In genomic region chr1:119510857-119511256, GRCm38 (mm10) we compare ENCODE assay signal across 12 mouse cellular contexts. TPM values are rescaled to one million over a fixed set of nuclear protein-coding genes. Genes with fewer than 3 reads are reported as not detected.
DNase-seq lines count a peak whose midpoint lies in the region; ATAC-seq and TF ChIP-seq lines count a peak whose summit lies in the region.
"Had no signal": no experiment of that assay in that cellular context is flagged by ENCODE, and none has a peak within 500 bp of the region (broad histone marks: within the 10 kb centered on the region; RNA-seq: fewer than 3 reads in every experiment).

No protein-coding gene starts in this region.

- ATAC-seq in kidney, embryonic 14.5 days (ENCODE audit: low FRiP score, low TSS enrichment): peak; percentile 42; the same call in 1 of the 2 replicates
- no peak for ATAC-seq in neural tube, embryonic 13.5 days (ENCODE audit: low read depth)
- ATAC-seq in neural tube, embryonic 15.5 days (ENCODE audit: low FRiP score): no peak
- no peak for ATAC-seq in stomach, embryonic 16.5 days (ENCODE audit: insufficient read depth, low FRiP score)
- ATAC-seq: intestine, postnatal 0 days; midbrain, embryonic 15.5 days had no signal

- TF ChIP-seq CTCF in thymus, adult 2 months (IDR thresholded peaks at IDR 0.05; ENCODE audit: borderline replicate concordance, control insufficient read depth, extremely low read depth, insufficient read depth, low read length, poor library complexity): no peak

- H3K27me3 ChIP-seq in kidney, embryonic 14.5 days (ENCODE audit: control insufficient read depth, insufficient read depth, low read length): no peaks in the 10 kb centered on the region
- H3K27me3 ChIP-seq in neural tube, embryonic 13.5 days: peaks cover 6% of the 10 kb centered on the region; the same call in 1 of the 2 replicates
- H3K27me3 ChIP-seq in neural tube, embryonic 15.5 days (replicated peaks): no peaks in the 10 kb centered on the region
- H3K27me3 ChIP-seq in stomach, embryonic 16.5 days (ENCODE audit: control insufficient read depth, insufficient read depth, low read length): no peaks in the 10 kb centered on the region
- H3K27me3 ChIP-seq in thymus, adult 2 months (ENCODE audit: control insufficient read depth, insufficient read depth, low read length): no peaks in the 10 kb centered on the region
- H3K27me3 ChIP-seq: midbrain, embryonic 15.5 days had no signal

- H3K4me2 ChIP-seq in kidney, embryonic 14.5 days (replicated peaks; ENCODE audit: low read depth, low read length): no peak overlapping the region
- H3K4me2 ChIP-seq in neural tube, embryonic 13.5 days: no peak overlapping the region
- H3K4me2 ChIP-seq in neural tube, embryonic 15.5 days: no peak overlapping the region
- no peak overlapping the region for H3K4me2 ChIP-seq in stomach, embryonic 16.5 days (ENCODE audit: low read depth, low read length)
- H3K4me2 ChIP-seq: midbrain, embryonic 15.5 days had no signal

- WGBS in kidney, embryonic 14.5 days: 56% methylated on average over 8 of the region's 8 CpGs
- WGBS in neural tube, embryonic 13.5 days: 74% methylated on average over 8 of the region's 8 CpGs
- WGBS in neural tube, embryonic 15.5 days: 80% methylated on average over 8 of the region's 8 CpGs
- 60% methylated on average over 8 of the region's 8 CpGs for WGBS in stomach, embryonic 16.5 days
- 82% methylated on average over 8 of the region's 8 CpGs for WGBS in thymus, adult 2 months

- no peaks in the 10 kb centered on the region for H3K36me3 ChIP-seq in kidney, embryonic 14.5 days (ENCODE audit: control insufficient read depth, insufficient read depth, low read length)
- H3K36me3 ChIP-seq in neural tube, embryonic 13.5 days: no peaks in the 10 kb centered on the region
- H3K36me3 ChIP-seq in neural tube, embryonic 15.5 days: no peaks in the 10 kb centered on the region
- H3K36me3 ChIP-seq in stomach, embryonic 16.5 days (ENCODE audit: control insufficient read depth, insufficient read depth, low read length): no peaks in the 10 kb centered on the region
- H3K36me3 ChIP-seq in thymus, adult 2 months (ENCODE audit: control insufficient read depth, insufficient read depth, low read length): no peaks in the 10 kb centered on the region
- H3K36me3 ChIP-seq: midbrain, embryonic 15.5 days had no signal

- no peak for TF ChIP-seq POLR2A in thymus, adult 2 months (IDR thresholded peaks at IDR 0.05; ENCODE audit: control insufficient read depth, extremely low read depth, insufficient read depth, low read length, poor library complexity)

- DNase-seq in kidney, adult 9 months: no peak
- peak; percentile 39 for DNase-seq in heart, postnatal 4 days
- no peak for DNase-seq in thymus, adult 2 months
- no peak for DNase-seq in layer of hippocampus, adult 9-10 months (ENCODE audit: low spot score)
- DNase-seq: cerebellum, postnatal 14 days; gastrocnemius, postnatal 14 days had no signal

- no peak overlapping the region for H3K4me3 ChIP-seq in kidney, embryonic 14.5 days (ENCODE audit: low read length)
- no peak overlapping the region for H3K4me3 ChIP-seq in neural tube, embryonic 13.5 days
- H3K4me3 ChIP-seq in neural tube, embryonic 15.5 days (replicated peaks): no peak overlapping the region
- H3K4me3 ChIP-seq in stomach, embryonic 16.5 days (replicated peaks; ENCODE audit: low read length): no peak overlapping the region
- no peak overlapping the region for H3K4me3 ChIP-seq in thymus, adult 2 months (ENCODE audit: control insufficient read depth, insufficient read depth, low read length)
- H3K4me3 ChIP-seq: midbrain, embryonic 15.5 days had no signal

- H3K4me1 ChIP-seq in kidney, embryonic 14.5 days (ENCODE audit: control insufficient read depth, insufficient read depth, low read length): 0 out of 2 replicates have a peak, but pooled peaks cover 8% of the 10 kb centered on the region
- 0 out of 2 replicates have a peak, but pooled peaks cover 4% of the 10 kb centered on the region for H3K4me1 ChIP-seq in neural tube, embryonic 13.5 days (replicated peaks)
- no peaks in the 10 kb centered on the region for H3K4me1 ChIP-seq in neural tube, embryonic 15.5 days
- no peaks in the 10 kb centered on the region for H3K4me1 ChIP-seq in stomach, embryonic 16.5 days (ENCODE audit: control insufficient read depth, insufficient read depth, low read length)
- no peaks in the 10 kb centered on the region for H3K4me1 ChIP-seq in thymus, adult 2 months (replicated peaks; ENCODE audit: control insufficient read depth, insufficient read depth, low read length)
- H3K4me1 ChIP-seq: midbrain, embryonic 15.5 days had no signal

- H3K27ac ChIP-seq in kidney, embryonic 14.5 days (ENCODE audit: low read depth, low read length): peak overlapping the region; percentile 15; the same call in 1 of the 2 replicates
- 0 out of 2 replicates have a peak overlapping the region, but pooled peaks have one; percentile 13 for H3K27ac ChIP-seq in neural tube, embryonic 13.5 days (replicated peaks)
- H3K27ac ChIP-seq in neural tube, embryonic 15.5 days (replicated peaks): no peak overlapping the region
- H3K27ac ChIP-seq in stomach, embryonic 16.5 days (ENCODE audit: low read length): no peak overlapping the region
- no peak overlapping the region for H3K27ac ChIP-seq in thymus, adult 2 months (ENCODE audit: control insufficient read depth, insufficient read depth, low read length)
- H3K27ac ChIP-seq: midbrain, embryonic 15.5 days had no signal

- H3K9me3 ChIP-seq in kidney, embryonic 14.5 days (ENCODE audit: control insufficient read depth, low read length): no peaks in the 10 kb centered on the region
- H3K9me3 ChIP-seq in neural tube, embryonic 13.5 days: no peaks in the 10 kb centered on the region
- H3K9me3 ChIP-seq in neural tube, embryonic 15.5 days (replicated peaks): no peaks in the 10 kb centered on the region
- no peaks in the 10 kb centered on the region for H3K9me3 ChIP-seq in stomach, embryonic 16.5 days (replicated peaks; ENCODE audit: control insufficient read depth, low read length)
- H3K9me3 ChIP-seq: midbrain, embryonic 15.5 days had no signal

- no peak overlapping the region for H3K9ac ChIP-seq in kidney, embryonic 14.5 days (ENCODE audit: low read depth, low read length)
- H3K9ac ChIP-seq in neural tube, embryonic 13.5 days: no peak overlapping the region
- no peak overlapping the region for H3K9ac ChIP-seq in neural tube, embryonic 15.5 days (replicated peaks)
- peak overlapping the region; percentile 17; the same call in 1 of the 2 replicates for H3K9ac ChIP-seq in stomach, embryonic 16.5 days (ENCODE audit: low read length)
- H3K9ac ChIP-seq: midbrain, embryonic 15.5 days had no signal

RNA-seq across cellular contexts. Expression of gene Ralb, which starts 6.3 kb away (rescaled TPM):
- 84.7 and 123 TPM in 2 replicates for polyA plus RNA-seq in kidney, embryonic 14.5 days (2014; fragmentation: Nextera tagmentation; extraction: Ambion mirVana)
- polyA plus RNA-seq in neural tube, embryonic 13.5 days (2015; fragmentation: Nextera tagmentation; extraction: Ambion mirVana): 78.2 and 81.4 TPM in 2 replicates
- 65.3 and 83.4 TPM in 2 replicates for polyA plus RNA-seq in neural tube, embryonic 15.5 days (2015; fragmentation: Nextera tagmentation; extraction: Ambion mirVana)
- 10 to 100 TPM; 59.2 to 62.2 TPM for total RNA-seq in heart, postnatal 4 days (2021)
- polyA plus RNA-seq in stomach, embryonic 16.5 days (2015; fragmentation: Nextera tagmentation; extraction: Ambion mirVana): 155 and 157 TPM in 2 replicates
- 32.4 and 33.5 TPM in 2 replicates for polyA plus RNA-seq in thymus, adult 2 months (2012; rRNA removed)

RNA-seq across cellular contexts. Expression of gene Tmem185b, which starts 15.1 kb away (rescaled TPM):
- polyA plus RNA-seq in kidney, embryonic 14.5 days (2014; fragmentation: Nextera tagmentation; extraction: Ambion mirVana): 23.8 and 28.4 TPM in 2 replicates
- 16.7 and 17.4 TPM in 2 replicates for polyA plus RNA-seq in neural tube, embryonic 13.5 days (2015; fragmentation: Nextera tagmentation; extraction: Ambion mirVana)
- 17.5 and 18.6 TPM in 2 replicates for polyA plus RNA-seq in neural tube, embryonic 15.5 days (2015; fragmentation: Nextera tagmentation; extraction: Ambion mirVana)
- total RNA-seq in heart, postnatal 4 days (2021): 10 to 100 TPM; 20.2 to 20.6 TPM
- polyA plus RNA-seq in stomach, embryonic 16.5 days (2015; fragmentation: Nextera tagmentation; extraction: Ambion mirVana): 20.5 and 21.7 TPM in 2 replicates
- polyA plus RNA-seq in thymus, adult 2 months (2012; rRNA removed): 61.2 and 64.8 TPM in 2 replicates

Comparison
In these comparisons a context has a peak if more than half of its experiments do, and no peak if none do; other contexts are left out.
1. H3K27ac ChIP-seq: peak in kidney, embryonic 14.5 days (single experiment) and neural tube, embryonic 13.5 days (single experiment); none in neural tube, embryonic 15.5 days (single experiment), stomach, embryonic 16.5 days (single experiment) and thymus, adult 2 months (single experiment).